13 mouse cellular contexts compared by ENCODE assay signal in the genomic region with DNA sequence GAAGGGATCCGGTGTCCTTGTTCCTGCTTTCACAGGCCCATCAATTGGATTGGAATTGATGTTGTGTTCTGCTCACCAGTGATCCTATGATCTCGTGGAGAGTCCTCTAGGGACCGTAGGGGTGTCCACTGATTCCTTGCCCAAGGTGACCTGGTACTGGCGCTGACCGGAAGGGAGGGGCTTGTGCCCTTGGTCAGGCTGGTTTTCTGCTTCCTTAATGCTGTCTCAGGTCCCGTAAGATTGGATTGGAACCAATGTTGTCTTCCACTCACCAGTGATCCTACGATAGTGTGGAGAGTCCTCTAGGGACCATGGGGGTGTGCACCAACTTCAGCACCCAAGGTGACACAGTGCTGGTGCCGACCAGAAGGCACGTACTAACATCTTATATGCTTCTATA.
DNase-seq lines count a peak whose midpoint lies in the region.
"Had no signal": no experiment of that assay in that cellular context is flagged by ENCODE, and none has a peak within 500 bp of the region (broad histone marks: within the 10 kb centered on the region; RNA-seq: fewer than 3 reads in every experiment).

No protein-coding gene starts in this region.

- peak; percentile 79 for DNase-seq in heart, adult 11 months
- DNase-seq in heart, adult 8-10 months (ENCODE audit: low spot score): no peak
- DNase-seq: adrenal gland, adult 2 months; adrenal gland, adult 8-10 months; adrenal gland, postnatal 10 days; adrenal gland, postnatal 14 days; adrenal gland, postnatal 25 days; adrenal gland, postnatal 36 days; B cell, adult 2 months; cerebellum, adult 11 months; cerebellum, adult 11-12 months; cerebellum, adult 18-20 months; cerebellum, adult 2 months had no signal
